Mouse (Mus musculus) midbrain, embryonic 13.5 days (tissue): Measurements from ENCODE around the gene Cdx4. TPM values are rescaled to one million over a fixed set of nuclear protein-coding genes. Genes with fewer than 3 reads are reported as not detected.

ENCODE experiments used
- polyA plus RNA-seq: library from polyadenylated mRNA; unstranded; fragments of >200 nt; fragmentation: Nextera tagmentation; extraction: Ambion mirVana; gene quantifications from 2 replicates; pipeline ENCODE4 v1.2.1, GENCODE M21; 2015

Gene Cdx4
- polyA plus RNA-seq, 1 experiment from 2014 or later, result not detected

Other genes with a start within 250 kb of the Cdx4 start
- gene Nap1l2, start 134.8 kb upstream of the Cdx4 start, polyA plus RNA-seq, result 62.5 and 71.8 TPM in 2 replicates
- 8.4 and 8.9 TPM in 2 replicates for gene Chic1, start 35.1 kb downstream of the Cdx4 start, polyA plus RNA-seq
- gene Tsx, start 93.1 kb downstream of the Cdx4 start, polyA plus RNA-seq, result 0.34 and 0.35 TPM in 2 replicates
- not detected in 2 replicates for gene Gm26992, start 100.6 kb downstream of the Cdx4 start, polyA plus RNA-seq